Mouse (Mus musculus) c-Kit-positive CD71-positive TER-119-positive erythroid progenitor cells, embryonic 14.5 days (primary cell): ENCODE data around the gene Hddc3.
"Not testable (repeated sequence)": the region's sequence is repeated elsewhere in the genome, so short reads cannot be mapped to it uniquely, and the experiment has no call there.

Source experiments
- DNase-seq: peaks from one replicate; pipeline ENCODE4 v3.0.0-alpha.2; 2013; ENCODE audit warnings: low spot score

Hddc3 gene

DNA sequence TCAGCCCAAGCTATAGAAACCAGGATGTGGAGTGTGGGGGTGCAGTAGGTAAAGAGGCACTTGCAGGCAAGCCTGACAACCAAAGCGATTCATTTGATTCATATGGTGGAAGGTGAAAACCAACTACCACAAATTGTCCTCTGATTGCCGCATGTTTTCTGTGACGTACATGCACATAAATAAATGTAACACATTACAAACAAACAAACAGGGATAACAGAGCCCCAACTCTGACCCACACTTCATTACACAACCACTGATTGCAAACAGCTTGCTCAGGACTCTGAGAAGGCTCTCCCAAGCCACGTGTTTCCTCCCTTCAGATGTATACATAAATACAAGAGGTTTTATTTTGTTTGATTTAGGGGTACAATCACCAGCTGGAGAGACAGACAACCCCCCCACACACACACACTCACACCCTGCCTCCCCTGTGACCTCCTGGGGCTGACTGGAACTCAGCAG is 27.1 kb downstream of the Hddc3 start:
- DNase-seq = no peak

DNA sequence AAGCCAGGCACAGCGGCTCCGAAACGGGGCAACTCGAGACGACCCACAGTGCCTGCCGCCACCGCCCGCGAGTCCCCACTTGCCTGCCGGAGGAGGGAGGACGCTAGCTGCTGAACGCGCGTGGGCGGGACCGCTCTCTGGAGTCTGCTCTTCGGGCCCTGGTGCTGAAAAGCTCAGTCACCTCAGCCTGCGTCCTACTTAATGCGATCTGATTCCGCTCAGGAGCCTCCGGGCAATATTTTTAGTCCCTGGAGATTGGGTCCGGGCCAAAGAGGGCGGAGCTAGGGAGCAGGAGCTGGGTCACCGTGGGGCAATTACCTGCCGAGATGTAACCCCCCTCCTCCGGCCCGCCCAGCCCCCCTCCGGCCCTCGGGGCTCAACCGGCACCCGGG is 27.7 kb downstream of the Hddc3 start:
- DNase-seq = no peak

DNA sequence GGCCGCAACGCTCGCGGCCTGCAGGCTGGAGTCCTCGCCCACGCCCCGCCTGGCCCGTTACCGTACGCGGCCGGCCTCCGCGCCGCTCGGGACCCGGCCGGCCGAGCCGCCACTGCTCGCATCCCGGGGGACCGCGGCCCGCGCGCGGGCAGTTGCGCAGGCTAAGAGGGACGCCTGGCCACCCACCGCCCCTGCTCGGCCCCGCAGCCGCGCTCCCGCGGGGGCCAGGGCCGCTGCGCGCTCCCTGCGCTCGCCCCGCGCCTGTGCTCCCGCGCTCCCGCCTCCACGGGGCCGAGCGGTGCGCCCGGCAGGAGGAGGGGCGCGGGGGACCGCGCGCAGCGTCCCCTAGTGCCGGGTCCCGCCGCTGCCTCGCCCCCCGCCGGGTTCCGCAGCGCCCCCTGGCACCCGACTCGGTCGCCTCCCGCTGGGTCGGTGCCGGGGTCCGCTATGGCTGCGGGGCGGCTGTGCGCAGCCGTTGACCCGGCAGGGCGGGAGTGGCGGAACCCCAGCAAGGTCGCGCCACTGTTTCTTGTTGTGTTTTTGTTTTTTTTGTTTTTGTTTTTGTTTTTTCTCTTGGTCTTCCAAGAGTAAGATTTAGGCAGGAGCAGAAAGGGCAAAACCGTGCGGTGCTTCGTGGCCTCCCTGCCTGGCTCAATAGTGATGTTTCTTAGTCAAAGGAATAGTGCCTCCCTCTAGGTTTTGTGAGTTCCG is 28.3 kb downstream of the Hddc3 start, which contains the start of gene Man2a2:
Man2a2 (minus strand) TSS at position 335 of the 711 bp plus-strand sequence.
- DNase-seq = no peak

DNA sequence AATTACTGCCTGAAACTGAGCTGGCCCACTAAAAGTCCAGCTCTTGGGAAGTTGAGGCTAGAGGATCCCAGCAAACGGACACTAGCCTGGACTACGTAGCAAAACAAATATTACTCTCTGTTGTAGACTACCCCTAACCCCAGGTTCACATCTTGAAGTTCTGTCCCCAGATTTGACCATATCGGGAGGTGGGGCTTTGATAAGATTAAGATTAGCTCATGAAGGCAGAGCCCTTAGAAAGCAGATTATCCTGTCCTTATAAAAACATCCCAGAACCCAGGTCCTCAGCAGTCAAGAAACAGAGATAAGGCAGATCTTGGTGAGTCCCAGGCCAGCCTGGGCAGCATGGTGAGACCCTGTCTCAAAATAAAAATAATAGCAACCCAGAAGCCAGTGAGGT is 29.3 kb downstream of the Hddc3 start:
- DNase-seq = no peak

DNA sequence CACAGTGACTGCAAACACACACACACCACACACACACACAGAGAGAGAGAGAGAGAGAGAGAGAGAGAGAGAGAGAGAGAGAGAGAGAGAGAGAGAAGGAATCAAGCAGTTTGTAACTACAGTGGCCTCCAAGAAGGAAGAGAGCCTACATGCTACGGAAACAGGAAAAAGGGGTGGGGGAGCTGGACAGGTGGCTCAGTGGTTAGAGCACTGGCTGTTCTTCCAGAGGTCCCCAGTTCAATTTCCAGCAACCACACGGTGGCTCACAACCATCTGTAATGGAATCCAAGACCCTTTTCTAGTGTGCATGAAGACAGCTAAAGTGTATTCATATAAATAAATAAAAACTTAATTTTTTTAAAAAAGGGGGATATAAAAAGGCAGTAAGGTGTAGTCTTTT is 29.8 kb downstream of the Hddc3 start:
- no peak for DNase-seq

DNA sequence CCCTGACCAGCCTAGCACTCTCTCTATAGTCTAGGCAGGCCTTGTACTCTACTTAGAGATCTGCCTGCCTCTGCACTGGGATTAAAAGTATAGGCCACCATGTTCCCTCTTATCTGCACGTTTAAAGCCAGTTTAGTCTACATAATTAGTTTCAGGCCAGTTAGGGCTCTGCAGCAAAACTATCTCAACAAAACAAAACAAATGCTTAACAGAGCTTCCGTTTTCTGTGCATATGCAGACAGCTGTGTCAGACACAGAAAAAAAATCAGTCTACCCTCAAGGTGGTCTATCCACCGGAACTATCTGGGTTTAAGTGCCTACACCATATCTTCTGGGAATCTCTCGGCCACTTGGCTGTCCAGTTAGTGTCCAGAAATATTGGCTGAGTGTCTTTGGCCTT is 30.4 kb downstream of the Hddc3 start:
- no peak for DNase-seq

DNA sequence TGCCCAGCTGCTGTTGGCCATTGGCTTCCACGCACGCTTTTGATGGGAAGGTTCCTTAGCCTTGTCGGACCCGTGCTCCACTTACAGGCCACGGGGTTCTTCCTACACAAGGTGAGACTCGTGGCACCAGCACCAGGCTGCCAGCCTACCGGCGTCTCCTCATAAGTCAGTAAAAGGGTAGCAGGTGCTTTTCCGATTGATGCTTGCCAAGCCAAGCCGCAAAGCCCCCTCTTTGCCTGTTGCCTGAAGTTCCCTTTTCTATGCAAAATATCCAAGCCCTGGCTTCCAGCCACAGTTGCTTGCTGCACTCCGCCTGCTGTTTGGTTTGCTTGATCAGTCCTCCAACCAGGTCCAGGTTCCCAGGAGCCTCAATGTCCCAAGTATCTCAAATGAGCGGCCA is 30.9 kb downstream of the Hddc3 start:
- DNase-seq = no peak

DNA sequence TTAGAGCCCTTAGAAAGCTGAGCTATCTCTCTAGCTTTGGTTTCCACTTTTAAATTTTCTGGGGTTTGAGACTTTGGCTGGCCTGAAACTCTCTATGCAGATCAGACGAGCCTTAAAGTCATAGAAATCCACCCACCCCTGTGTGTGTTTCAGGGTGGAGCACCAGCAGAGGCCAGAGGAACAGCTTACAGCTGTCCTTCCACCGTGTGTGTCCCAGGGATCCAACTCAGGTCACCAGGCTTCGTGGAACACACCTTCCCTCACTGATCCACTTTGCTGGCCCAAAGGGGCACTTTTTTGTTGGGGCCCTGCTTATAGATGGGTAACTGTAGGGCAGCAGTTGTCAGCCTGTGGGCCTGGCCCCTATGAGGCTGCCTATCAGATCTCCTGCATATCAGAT is 31.4 kb downstream of the Hddc3 start:
- no peak for DNase-seq

DNA sequence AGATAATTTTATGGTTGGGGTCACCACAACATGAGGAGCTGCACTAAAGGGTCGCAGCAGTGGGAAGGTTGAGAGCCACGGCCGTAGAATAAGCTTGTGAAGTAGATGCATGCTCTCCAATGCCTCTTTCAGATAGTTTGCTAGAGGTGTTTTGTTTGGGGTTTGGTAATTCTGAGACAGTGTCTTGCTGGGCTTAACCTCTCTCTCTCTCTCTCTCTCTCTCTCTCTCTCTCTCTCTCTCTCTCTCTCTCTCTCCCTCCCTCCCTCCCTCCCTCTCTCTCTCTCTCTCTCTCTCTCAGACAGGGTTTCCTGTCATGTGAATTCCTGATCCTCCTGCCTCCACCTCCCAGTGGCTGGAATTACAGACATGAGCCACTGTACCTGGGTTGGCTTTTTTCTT is 31.8 kb downstream of the Hddc3 start:
- DNase-seq = no peak

DNA sequence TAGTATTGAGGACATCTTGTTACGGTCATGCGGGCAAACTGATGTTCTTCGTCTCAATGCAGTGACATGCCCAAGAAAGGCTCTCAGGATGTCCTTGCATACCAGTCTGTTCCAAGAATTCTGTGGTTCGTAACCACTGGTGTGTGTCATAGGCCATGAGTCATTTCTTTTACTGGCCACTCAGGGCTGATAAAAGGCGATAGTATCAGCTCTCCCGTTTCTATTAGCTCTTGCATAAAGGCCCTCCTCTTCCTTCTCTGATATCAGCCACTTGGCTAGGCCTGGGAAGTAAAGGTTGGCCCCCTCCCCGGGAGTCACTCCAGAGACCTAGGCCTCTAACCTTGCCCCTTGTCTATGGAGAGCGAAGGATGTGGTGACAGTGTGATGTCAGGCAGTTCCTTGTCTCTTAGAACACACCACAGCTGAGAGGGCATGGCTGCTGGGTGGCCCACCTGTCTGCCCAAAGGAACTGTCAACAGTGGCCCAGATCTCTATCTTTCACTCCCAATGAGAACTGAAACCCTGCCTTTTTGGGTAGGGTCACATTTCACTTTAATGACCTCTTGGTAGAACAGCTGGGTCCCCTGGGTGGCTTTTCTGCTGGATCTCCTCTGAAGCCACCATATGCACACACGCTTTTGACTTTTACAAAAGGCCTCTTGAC is 32.6 kb downstream of the Hddc3 start:
- no peak for DNase-seq

DNA sequence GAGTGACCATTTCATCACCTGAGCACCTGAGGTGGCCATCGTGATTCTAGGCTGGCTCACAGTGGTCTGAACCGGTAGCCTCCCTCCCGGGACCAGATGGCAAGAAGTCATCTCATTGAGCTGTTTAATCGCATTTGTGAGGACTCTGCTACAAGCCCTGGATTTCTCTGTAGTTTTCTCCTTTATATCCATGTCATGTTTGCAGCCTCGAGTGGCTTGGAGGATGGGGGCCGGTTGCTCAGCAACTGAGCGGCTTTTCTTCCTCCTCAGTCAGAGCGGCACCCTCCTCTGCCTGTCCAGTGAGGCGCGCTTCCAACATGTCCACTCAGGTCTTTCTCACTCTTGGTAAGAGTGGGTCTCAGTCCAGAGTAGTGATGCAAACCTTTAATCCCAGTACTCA is 33.3 kb downstream of the Hddc3 start:
- no peak for DNase-seq

DNA sequence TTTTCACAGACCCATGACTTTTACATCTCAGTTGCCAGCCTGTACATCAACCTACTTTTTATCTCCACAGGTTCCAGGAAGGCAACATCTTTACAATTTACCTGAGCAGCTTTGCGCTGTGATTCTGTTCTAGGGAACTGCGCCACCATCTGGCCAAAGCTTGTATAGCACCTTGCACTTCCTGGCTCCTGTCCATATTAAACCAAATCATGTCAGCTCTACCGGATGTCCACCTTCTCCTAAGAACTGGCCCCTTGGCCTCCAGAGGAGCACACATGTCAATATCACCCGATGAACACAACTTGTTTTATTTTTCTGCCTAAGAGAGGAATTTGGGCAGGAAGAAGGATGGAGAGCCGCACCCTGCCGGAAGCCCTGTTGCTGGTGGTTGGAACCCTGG is 34.6 kb downstream of the Hddc3 start:
- peak; percentile 57 for DNase-seq

DNA sequence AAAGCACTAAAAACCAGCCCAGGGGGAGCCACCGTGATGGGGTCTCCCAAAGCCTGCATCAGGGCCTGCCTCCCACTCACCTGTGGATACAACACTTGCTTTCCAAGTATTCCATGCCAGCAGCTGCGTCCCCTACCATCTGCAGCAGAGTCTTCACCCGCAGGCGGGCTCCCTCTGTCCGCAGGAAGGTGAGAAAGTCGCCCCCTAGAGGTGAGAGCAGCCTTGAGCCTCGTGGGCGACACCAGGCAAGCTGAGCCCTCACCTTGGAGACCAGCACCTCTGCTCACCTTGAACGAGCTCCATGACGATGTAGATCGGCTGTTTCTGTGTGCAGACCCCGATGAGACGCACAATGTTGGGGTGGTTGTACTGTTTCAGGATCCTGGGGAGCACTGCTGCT is 36.6 kb downstream of the Hddc3 start:
- DNase-seq = no peak

DNA sequence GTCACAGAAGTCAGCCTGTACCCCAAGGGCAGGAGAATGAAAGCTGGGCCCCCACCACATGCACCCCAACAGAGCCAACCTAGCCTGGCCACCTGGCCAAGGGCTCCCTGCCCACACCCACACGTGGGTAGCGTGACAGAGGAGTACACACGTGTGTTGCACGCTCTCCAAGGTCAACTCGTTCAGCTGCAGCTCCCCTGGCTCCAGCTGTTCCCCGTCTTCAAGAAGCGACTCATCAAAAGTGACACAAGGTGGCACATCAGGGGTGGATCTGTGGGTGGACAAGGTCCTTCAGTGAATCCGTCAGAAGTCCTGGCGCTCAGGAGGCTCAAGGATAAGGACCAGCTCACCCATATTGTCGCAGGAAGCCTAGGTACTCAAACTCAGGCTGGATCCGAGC is 40.0 kb downstream of the Hddc3 start:
- no peak for DNase-seq

DNA sequence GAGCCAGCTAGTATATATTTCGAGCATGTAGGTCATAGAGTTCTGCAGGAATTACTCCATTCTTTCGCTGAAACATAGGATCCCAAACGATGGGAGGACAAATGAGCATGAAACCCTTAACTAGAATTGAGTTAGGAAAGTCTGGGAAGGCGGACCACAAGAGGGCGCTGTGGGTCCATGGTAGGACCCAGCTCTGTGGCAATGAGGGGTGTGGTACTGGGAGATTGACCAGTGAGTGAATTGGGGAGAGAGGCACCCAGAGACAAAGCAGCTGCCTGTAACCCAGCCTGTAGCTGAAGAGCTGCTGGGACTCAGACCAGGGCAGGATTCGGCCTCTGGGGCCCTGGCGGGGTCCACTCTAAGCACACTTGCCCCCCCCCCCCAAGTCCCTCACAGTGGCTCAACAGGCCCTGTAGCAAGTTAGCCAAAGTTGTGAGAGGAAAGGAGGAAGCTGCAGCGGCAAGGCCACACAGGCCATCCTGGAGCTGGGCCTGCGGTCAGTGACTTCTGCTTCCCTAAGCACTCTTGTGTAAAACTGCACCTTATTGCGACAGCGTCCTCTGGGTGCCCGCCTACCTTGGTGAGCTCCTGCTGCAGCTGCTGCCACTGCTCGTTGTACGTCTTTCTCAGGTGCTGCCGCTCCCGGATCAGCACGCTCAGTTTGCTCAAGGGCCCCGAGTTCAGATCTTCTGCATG is 43.5 kb downstream of the Hddc3 start:
- DNase-seq = peak; percentile 81

DNA sequence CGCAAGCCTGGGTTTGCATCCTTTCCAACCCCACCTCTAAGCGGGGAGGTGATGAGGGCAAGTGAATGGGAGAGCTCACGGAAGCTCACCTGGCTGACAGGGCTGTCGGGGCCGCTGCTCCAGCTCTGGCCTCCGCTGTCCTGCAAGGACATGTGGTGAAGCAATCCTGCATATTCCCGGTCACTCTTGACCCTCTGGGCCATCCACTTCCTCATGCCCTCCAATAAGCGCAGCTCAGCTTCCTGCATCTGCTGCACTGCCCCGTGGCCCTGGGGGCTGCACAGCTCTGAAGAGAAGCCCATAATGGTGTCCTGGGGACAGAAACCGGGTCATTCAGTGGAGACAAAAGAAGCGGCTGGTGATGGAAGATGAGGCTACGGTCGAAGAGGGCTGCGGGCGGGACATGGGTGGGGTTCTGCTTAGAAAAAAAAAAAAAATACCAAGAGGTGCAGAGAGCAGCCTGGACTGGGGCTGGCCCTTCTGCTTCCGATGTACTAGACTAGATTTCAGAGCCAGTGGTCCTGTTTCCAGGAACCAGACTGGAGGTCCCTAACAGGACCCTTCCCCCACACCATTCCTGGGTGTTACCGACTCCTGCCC is 44.2 kb downstream of the Hddc3 start:
- no peak for DNase-seq

DNA sequence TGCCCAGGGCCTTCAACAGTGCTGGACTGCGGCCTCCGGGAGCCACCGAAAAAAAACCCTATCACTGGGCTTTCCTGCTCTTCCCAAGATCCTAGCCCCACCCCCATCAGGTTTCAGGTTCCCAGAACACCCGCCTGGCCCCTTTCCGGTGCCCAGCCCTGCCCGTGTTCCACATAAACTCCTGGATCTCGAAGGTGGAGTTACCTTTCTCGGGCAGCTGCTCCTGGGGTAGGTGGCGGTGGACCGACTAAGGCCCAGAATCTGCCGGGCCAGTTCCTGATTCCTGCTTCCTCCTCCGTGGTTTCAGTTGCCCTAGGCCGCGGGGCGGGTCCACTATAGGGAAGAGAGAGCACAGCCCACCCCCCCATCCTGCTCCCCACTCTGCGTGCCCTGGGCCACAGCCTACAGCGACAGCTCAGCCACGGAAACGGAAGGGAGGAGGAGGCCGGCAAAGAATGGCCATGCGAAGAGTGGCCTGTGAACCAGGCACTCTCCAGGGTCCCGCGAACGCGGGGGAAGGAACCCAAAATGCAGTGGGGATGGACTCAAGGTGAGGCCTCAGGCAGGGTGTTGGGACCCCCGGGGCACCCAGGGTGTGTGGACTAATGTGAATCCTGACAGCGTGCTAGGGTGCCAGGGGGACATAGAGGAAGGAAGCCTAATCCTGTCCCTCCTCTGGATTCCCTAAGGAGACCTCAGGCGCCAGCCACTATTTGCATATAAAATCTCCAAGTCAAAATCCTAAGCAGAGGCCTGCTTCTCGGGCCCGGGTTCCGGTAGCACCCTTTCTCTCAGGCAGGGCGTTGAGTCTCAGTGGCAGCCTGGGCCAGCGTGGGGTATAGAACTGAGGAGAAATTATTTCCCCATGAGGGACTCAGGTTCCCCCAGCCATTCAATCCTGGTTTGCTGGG is 45.0 kb downstream of the Hddc3 start, which contains the start of gene Fes:
Fes (minus strand) TSS at position 314 of the 911 bp plus-strand sequence.
- no peak for DNase-seq

DNA sequence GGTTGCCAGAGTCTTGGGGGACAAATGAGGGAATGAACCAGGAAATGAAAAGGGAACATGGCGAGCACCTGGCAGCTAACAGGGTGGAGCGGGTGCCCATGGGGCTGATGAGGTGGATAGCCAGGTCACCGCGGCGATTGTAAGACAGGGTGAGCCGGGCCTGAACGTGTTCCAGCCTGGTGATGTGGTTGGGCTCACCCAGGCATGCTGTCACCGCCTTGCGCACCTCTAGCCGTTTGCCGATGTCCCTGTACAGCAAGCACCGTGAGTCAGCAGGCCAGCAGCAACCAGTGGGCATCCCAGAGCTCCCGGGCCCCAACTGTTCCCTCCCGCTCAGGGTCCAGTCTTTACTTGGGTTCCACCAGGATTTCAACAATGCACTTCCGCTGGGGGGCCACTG is 49.2 kb downstream of the Hddc3 start:
- no peak for DNase-seq

DNA sequence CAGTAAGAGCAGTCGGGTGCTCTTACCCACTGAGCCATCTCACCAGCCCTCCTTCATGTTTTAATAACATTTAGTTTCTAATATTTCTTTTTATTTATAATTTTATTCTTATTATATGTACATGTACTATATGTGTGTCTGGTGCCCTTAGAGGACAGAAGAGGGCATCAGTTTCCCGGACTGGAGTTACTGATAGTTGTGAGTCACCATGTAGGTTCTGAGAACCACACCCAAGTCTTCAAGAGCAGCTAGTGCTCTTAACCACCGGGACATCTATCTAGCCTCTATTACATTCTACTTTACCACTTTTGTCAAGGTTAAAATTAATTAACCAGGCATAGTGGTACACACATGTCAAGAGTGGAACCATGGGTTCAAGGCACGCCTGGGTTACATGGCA is 51.7 kb downstream of the Hddc3 start:
- DNase-seq = no peak

DNA sequence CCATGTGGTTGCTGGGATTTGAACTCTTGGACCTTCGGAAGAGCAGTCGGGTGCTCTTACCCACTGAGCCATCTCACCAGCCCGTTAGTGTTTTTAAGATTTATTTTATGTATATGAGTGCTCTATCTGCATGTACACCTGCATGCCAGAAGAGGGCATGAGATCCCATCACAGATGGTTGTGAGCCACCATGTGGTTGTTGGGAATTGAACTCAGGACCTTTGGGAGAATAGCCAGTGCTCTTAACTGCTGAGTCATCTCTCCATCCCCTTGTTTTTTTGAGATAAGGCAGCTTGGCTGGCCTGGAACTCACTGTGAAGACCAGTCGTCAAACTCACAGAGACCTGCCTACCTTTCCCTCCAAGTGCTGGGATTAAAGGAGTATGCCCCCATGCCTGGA is 53.5 kb downstream of the Hddc3 start:
- DNase-seq = not testable (repeated sequence)

DNA sequence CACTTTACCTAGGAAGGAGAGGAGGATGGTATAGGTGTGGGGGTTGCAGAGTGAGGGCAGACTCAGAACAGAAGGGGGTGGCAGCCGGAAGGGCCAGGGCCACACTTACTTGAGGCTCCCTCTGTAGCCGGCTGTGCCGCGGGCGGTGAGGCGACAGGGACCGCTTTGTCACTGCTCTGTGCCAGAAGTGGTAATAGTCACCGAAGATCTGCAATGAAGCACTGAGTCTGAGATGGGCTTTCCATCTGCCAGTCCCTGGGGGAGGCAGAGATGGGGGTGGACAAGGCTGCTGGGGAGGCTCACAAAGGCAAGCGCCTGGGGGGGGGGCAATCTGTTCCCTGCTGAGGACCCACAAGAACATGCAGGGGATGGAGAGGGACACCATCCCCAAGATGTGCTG is 55.1 kb downstream of the Hddc3 start:
- no peak for DNase-seq
